Mouse (Mus musculus): ENCODE measurements around the gene Pcnp. TPM values are rescaled to one million over a fixed set of nuclear protein-coding genes. Genes with fewer than 3 reads are reported as not detected.

Gene Pcnp
- polyA plus RNA-seq, 1 experiment from 2014 or later: 195 TPM

DNA sequence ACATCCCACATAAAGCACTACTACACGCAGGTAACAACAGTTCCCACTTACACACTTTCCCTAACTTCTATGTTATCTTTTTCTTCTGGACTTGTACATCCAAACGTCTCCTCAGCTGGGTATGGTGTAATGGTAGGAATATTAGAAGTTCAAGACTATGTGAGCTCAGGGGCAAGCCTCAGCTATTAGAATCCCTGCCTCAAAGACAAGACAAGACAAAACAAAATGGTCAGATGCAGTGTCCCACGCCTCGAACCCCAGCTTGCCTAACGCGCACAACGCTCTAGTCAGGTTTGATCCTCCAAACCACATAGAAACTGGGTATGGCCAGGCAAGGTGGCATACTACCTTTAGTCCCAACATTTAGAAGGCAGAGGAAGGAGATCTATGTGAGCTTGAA lies 9.9 kb downstream of the Pcnp start:
- 94% methylated on average over 7 of the region's 7 CpGs for WGBS
- H3K36me3 ChIP-seq (ENCODE audit: control insufficient read depth, insufficient read depth, low read length): peaks cover 63% of the 10 kb centered on the region
- ATAC-seq (replicated peaks; ENCODE audit: low FRiP score, low TSS enrichment, low read depth) (no peak), DNase-seq (ENCODE audit: low spot score) (no peak)
- no peaks in the 10 kb centered on the region for H3K9me3 ChIP-seq (ENCODE audit: control insufficient read depth, low read length)
- no peak overlapping the region for H3K9ac ChIP-seq (ENCODE audit: low read length)
- H3K4me3 ChIP-seq (ENCODE audit: low read depth, low read length): no peak overlapping the region
- 0 out of 2 replicates have a peak, but pooled peaks cover under 1% of the 10 kb centered on the region for H3K4me1 ChIP-seq (replicated peaks; ENCODE audit: control insufficient read depth, insufficient read depth, low read length)
- H3K4me2 ChIP-seq (ENCODE audit: low read length): no peak overlapping the region
- no peaks in the 10 kb centered on the region for H3K27me3 ChIP-seq (replicated peaks; ENCODE audit: control insufficient read depth, insufficient read depth, low read length)
- no peak overlapping the region for H3K27ac ChIP-seq (ENCODE audit: low read depth)

DNA sequence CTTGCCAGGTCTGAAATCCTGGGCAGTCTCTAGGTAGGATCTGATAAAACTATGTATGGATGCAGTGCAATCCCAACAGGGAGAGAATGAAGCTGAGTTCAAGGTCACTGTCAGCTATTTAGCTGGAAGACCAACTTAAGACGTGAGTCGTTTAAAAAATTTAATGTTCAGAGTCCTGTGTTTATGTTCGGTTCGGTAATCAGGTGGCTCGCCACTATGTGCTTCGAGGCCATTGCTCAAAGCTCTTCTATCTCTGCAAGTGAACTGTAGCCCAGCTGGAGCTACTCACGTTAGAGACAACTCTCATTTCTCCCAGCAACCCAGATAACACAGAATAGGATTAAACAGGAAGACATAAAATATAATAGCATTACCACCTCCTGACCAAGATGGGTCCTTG lies 15.5 kb downstream of the Pcnp start:
- Histone ChIP-seq H3K27ac (ENCODE audit: low read depth) (0 out of 2 replicates have a peak overlapping the region, but pooled peaks have one; percentile 11), H3K4me3 (ENCODE audit: low read depth, low read length) (no peak overlapping the region), H3K4me1 (replicated peaks; ENCODE audit: control insufficient read depth, insufficient read depth, low read length) (no peaks in the 10 kb centered on the region), H3K27me3 (replicated peaks; ENCODE audit: control insufficient read depth, insufficient read depth, low read length) (no peaks in the 10 kb centered on the region), H3K4me2 (ENCODE audit: low read length) (no peak overlapping the region), H3K36me3 (ENCODE audit: control insufficient read depth, insufficient read depth, low read length) (peaks cover 33% of the 10 kb centered on the region), H3K9me3 (ENCODE audit: control insufficient read depth, low read length) (0 out of 2 replicates have a peak, but pooled peaks cover 3% of the 10 kb centered on the region), H3K9ac (ENCODE audit: low read length) (no peak overlapping the region)
- 64% methylated on average over 7 of the region's 7 CpGs for WGBS
- DNase-seq (ENCODE audit: low spot score): no peak
- ATAC-seq (replicated peaks; ENCODE audit: low FRiP score, low TSS enrichment, low read depth): 0 out of 2 replicates have a peak, but pooled peaks have one; percentile 11

- DNase-seq (ENCODE audit: low spot score) (no peak), ATAC-seq (replicated peaks; ENCODE audit: low FRiP score, low TSS enrichment, low read depth) (no peak; the same call in 1 of the 2 replicates)
- no peaks in the 10 kb centered on the region for H3K27me3 ChIP-seq (replicated peaks; ENCODE audit: control insufficient read depth, insufficient read depth, low read length)
- H3K4me1 ChIP-seq (replicated peaks; ENCODE audit: control insufficient read depth, insufficient read depth, low read length): no peaks in the 10 kb centered on the region
- 87% methylated on average over 10 of the region's 10 CpGs for WGBS
- 0 out of 2 replicates have a peak, but pooled peaks cover 3% of the 10 kb centered on the region for H3K9me3 ChIP-seq (ENCODE audit: control insufficient read depth, low read length)
- H3K4me3 ChIP-seq (ENCODE audit: low read depth, low read length): no peak overlapping the region
- H3K36me3 ChIP-seq (ENCODE audit: control insufficient read depth, insufficient read depth, low read length): peaks cover 28% of the 10 kb centered on the region
- no peak overlapping the region for H3K9ac ChIP-seq (ENCODE audit: low read length)
- H3K4me2 ChIP-seq (ENCODE audit: low read length): no peak overlapping the region
- H3K27ac ChIP-seq (ENCODE audit: low read depth): no peak overlapping the region
Measured at GRCm38 (mm10) chr16:56012789-56013743, 16.5 kb downstream of the Pcnp start.

- Histone ChIP-seq H3K36me3 (ENCODE audit: control insufficient read depth, insufficient read depth, low read length) (peaks cover 45% of the 10 kb centered on the region), H3K4me1 (replicated peaks; ENCODE audit: control insufficient read depth, insufficient read depth, low read length) (no peaks in the 10 kb centered on the region), H3K9me3 (ENCODE audit: control insufficient read depth, low read length) (0 out of 2 replicates have a peak, but pooled peaks cover 3% of the 10 kb centered on the region), H3K4me2 (ENCODE audit: low read length) (no peak overlapping the region), H3K9ac (ENCODE audit: low read length) (no peak overlapping the region), H3K27ac (ENCODE audit: low read depth) (no peak overlapping the region), H3K27me3 (replicated peaks; ENCODE audit: control insufficient read depth, insufficient read depth, low read length) (no peaks in the 10 kb centered on the region), H3K4me3 (ENCODE audit: low read depth, low read length) (no peak overlapping the region)
- ATAC-seq (replicated peaks; ENCODE audit: low FRiP score, low TSS enrichment, low read depth) (no peak), DNase-seq (ENCODE audit: low spot score) (no peak)
- 88% methylated on average over 1 of the region's 1 CpGs for WGBS
Measured at GRCm38 (mm10) chr16:56008862-56009261, 20.7 kb downstream of the Pcnp start.

- Histone ChIP-seq H3K27me3 (replicated peaks; ENCODE audit: control insufficient read depth, insufficient read depth, low read length) (no peaks in the 10 kb centered on the region), H3K36me3 (ENCODE audit: control insufficient read depth, insufficient read depth, low read length) (peaks cover 57% of the 10 kb centered on the region)
Measured at GRCm38 (mm10) chr16:56006798-56007197, 22.7 kb downstream of the Pcnp start.

GRCm38 (mm10) chr16:55994235-55994634 lies 35.3 kb downstream of the Pcnp start:
- no peak overlapping the region for H3K4me2 ChIP-seq (ENCODE audit: low read length)
- no peaks in the 10 kb centered on the region for H3K4me1 ChIP-seq (replicated peaks; ENCODE audit: control insufficient read depth, insufficient read depth, low read length)
- no peaks in the 10 kb centered on the region for H3K27me3 ChIP-seq (replicated peaks; ENCODE audit: control insufficient read depth, insufficient read depth, low read length)
- 90% methylated on average over 2 of the region's 2 CpGs for WGBS
- H3K9ac ChIP-seq (ENCODE audit: low read length): no peak overlapping the region
- no peaks in the 10 kb centered on the region for H3K9me3 ChIP-seq (ENCODE audit: control insufficient read depth, low read length)
- DNase-seq (ENCODE audit: low spot score) (no peak), ATAC-seq (replicated peaks; ENCODE audit: low FRiP score, low TSS enrichment, low read depth) (no peak)
- H3K27ac ChIP-seq (ENCODE audit: low read depth): no peak overlapping the region
- peaks cover 55% of the 10 kb centered on the region for H3K36me3 ChIP-seq (ENCODE audit: control insufficient read depth, insufficient read depth, low read length)
- no peak overlapping the region for H3K4me3 ChIP-seq (ENCODE audit: low read depth, low read length)

More at GRCm38 (mm10) chr16:56006798-56007197, 22.7 kb downstream of the Pcnp start:
- H3K9ac ChIP-seq (ENCODE audit: low read length): no peak overlapping the region
- no peak overlapping the region for H3K27ac ChIP-seq (ENCODE audit: low read depth)
- H3K4me3 ChIP-seq (ENCODE audit: low read depth, low read length): no peak overlapping the region
- ATAC-seq (replicated peaks; ENCODE audit: low FRiP score, low TSS enrichment, low read depth) (no peak), DNase-seq (ENCODE audit: low spot score) (no peak)
- 95% methylated on average over 11 of the region's 11 CpGs for WGBS
- H3K4me1 ChIP-seq (replicated peaks; ENCODE audit: control insufficient read depth, insufficient read depth, low read length): no peaks in the 10 kb centered on the region
- no peaks in the 10 kb centered on the region for H3K9me3 ChIP-seq (ENCODE audit: control insufficient read depth, low read length)
- no peak overlapping the region for H3K4me2 ChIP-seq (ENCODE audit: low read length)

- Histone ChIP-seq H3K27me3 (replicated peaks; ENCODE audit: control insufficient read depth, insufficient read depth, low read length) (no peaks in the 10 kb centered on the region), H3K36me3 (ENCODE audit: control insufficient read depth, insufficient read depth, low read length) (peaks cover 53% of the 10 kb centered on the region), H3K4me2 (ENCODE audit: low read length) (no peak overlapping the region), H3K4me1 (replicated peaks; ENCODE audit: control insufficient read depth, insufficient read depth, low read length) (no peaks in the 10 kb centered on the region), H3K4me3 (ENCODE audit: low read depth, low read length) (no peak overlapping the region), H3K27ac (ENCODE audit: low read depth) (no peak overlapping the region), H3K9me3 (ENCODE audit: control insufficient read depth, low read length) (no peaks in the 10 kb centered on the region), H3K9ac (ENCODE audit: low read length) (no peak overlapping the region)
- ATAC-seq (replicated peaks; ENCODE audit: low FRiP score, low TSS enrichment, low read depth) (no peak), DNase-seq (ENCODE audit: low spot score) (no peak)
- WGBS: 94% methylated on average over 4 of the region's 4 CpGs
Measured at GRCm38 (mm10) chr16:55990311-55990710, 39.2 kb downstream of the Pcnp start.

- 88% methylated on average over 3 of the region's 3 CpGs for WGBS
- H3K4me1 ChIP-seq (replicated peaks; ENCODE audit: control insufficient read depth, insufficient read depth, low read length): no peaks in the 10 kb centered on the region
- H3K27me3 ChIP-seq (replicated peaks; ENCODE audit: control insufficient read depth, insufficient read depth, low read length): no peaks in the 10 kb centered on the region
- no peak overlapping the region for H3K27ac ChIP-seq (ENCODE audit: low read depth)
- H3K4me2 ChIP-seq (ENCODE audit: low read length): no peak overlapping the region
- ATAC-seq (replicated peaks; ENCODE audit: low FRiP score, low TSS enrichment, low read depth) (no peak), DNase-seq (ENCODE audit: low spot score) (no peak)
- H3K9ac ChIP-seq (ENCODE audit: low read length): no peak overlapping the region
- no peaks in the 10 kb centered on the region for H3K9me3 ChIP-seq (ENCODE audit: control insufficient read depth, low read length)
- peaks cover 53% of the 10 kb centered on the region for H3K36me3 ChIP-seq (ENCODE audit: control insufficient read depth, insufficient read depth, low read length)
- H3K4me3 ChIP-seq (ENCODE audit: low read depth, low read length): no peak overlapping the region
Measured at GRCm38 (mm10) chr16:55986001-55986400, 43.5 kb downstream of the Pcnp start.
